30 mouse cellular contexts compared by ENCODE assay signal in the genomic region with DNA sequence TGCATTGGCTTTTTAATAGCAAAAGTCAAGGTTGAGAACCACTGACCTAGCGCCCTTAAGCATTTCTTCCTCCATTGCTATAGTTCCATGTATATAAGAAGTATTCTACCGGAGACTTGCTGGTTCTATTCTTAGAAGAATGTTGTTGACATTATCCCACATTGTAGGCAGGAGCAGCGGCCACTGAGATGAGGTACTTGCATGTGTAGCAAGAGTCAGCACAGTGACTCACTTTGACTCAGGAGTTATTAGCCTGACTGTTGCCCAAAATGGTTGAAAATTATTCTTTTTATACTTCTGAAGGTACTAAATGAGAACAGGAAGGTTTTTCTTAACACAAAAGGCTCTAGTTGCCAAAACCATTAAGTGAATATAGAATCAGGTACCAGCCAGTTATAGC.
DNase-seq lines count a peak whose midpoint lies in the region; ATAC-seq and TF ChIP-seq lines count a peak whose summit lies in the region.
"Had no signal": no experiment of that assay in that cellular context is flagged by ENCODE, and none has a peak within 500 bp of the region (broad histone marks: within the 10 kb centered on the region; RNA-seq: fewer than 3 reads in every experiment).

No protein-coding gene starts in this region.

- no peak for DNase-seq in heart, postnatal 14 days
- no peak for DNase-seq in neural tube, embryonic 10.5 days (ENCODE audit: extremely low spot score, low spot score)
- DNase-seq in Patski (ENCODE audit: low read depth, low spot score): peak; percentile 33
- no peak for DNase-seq in gastrocnemius, postnatal 25 days
- no peak for DNase-seq in ovary, postnatal 14 days (ENCODE audit: low spot score)
- DNase-seq: adrenal gland, adult 2 months; adrenal gland, postnatal 36 days; cerebellum, adult 2 months; cerebellum, postnatal 14 days; gastrocnemius, adult 2 months; kidney, adult 9 months; kidney, postnatal 10 days; layer of hippocampus, postnatal 36 days; liver, embryonic 13.5 days; lung, adult 18-20 months; lung, postnatal 10 days; right cerebral cortex, adult 18-20 months; spleen, adult 18-20 months; thymus, postnatal 25 days had no signal

- no peak for ATAC-seq in heart, embryonic 15.5 days (replicated peaks; ENCODE audit: insufficient number of reproducible peaks, insufficient read depth, low FRiP score, low read depth)
- no peak for ATAC-seq in neural tube, embryonic 13.5 days (ENCODE audit: low read depth)
- ATAC-seq in Patski: no peak
- ATAC-seq: activated CD4-positive, CD25-positive, alpha-beta regulatory T cell, adult 4 months; CD4-positive, CD25-positive, alpha-beta regulatory T cell, adult 4 months; forebrain, embryonic 14.5 days; intestine, postnatal 0 days; midbrain, embryonic 13.5 days had no signal

- no peaks in the 10 kb centered on the region for H3K27me3 ChIP-seq in heart, embryonic 15.5 days
- H3K27me3 ChIP-seq in neural tube, embryonic 13.5 days: no peaks in the 10 kb centered on the region
- H3K27me3 ChIP-seq in Patski: no peaks in the 10 kb centered on the region
- H3K27me3 ChIP-seq: limb, embryonic 15.5 days; liver, embryonic 13.5 days; midbrain, embryonic 13.5 days had no signal

- H3K36me3 ChIP-seq in heart, embryonic 15.5 days: no peaks in the 10 kb centered on the region
- no peaks in the 10 kb centered on the region for H3K36me3 ChIP-seq in neural tube, embryonic 13.5 days
- H3K36me3 ChIP-seq: hindbrain, embryonic 10.5 days; limb, embryonic 10.5 days; limb, embryonic 15.5 days; liver, embryonic 13.5 days; midbrain, embryonic 13.5 days had no signal

- intact Hi-C loops in heart, postnatal 14 days (cut with DNase I): no loop called here

- CTCF ChIA-PET in Patski (lab: Charles Lee): interaction anchor here (0.6 to 1.2 kb wide), 2 partner anchors 19 to 967 kb away, joined by 3 read pairs; no protein-coding TSS in a partner anchor

- in situ Hi-C loops in Patski (cut with MboI; ENCODE audit: low pct_unique_long_range_greater_than_20kb): no loop called here

- H3K9ac ChIP-seq in heart, embryonic 15.5 days: no peak overlapping the region
- H3K9ac ChIP-seq in neural tube, embryonic 13.5 days: no peak overlapping the region
- H3K9ac ChIP-seq: limb, embryonic 15.5 days; liver, embryonic 13.5 days; midbrain, embryonic 13.5 days had no signal

- no peak overlapping the region for H3K4me2 ChIP-seq in heart, embryonic 15.5 days
- no peak overlapping the region for H3K4me2 ChIP-seq in neural tube, embryonic 13.5 days
- H3K4me2 ChIP-seq: limb, embryonic 15.5 days; liver, embryonic 13.5 days; midbrain, embryonic 13.5 days had no signal

- no peaks in the 10 kb centered on the region for H3K9me3 ChIP-seq in heart, embryonic 15.5 days (replicated peaks)
- no peaks in the 10 kb centered on the region for H3K9me3 ChIP-seq in neural tube, embryonic 13.5 days
- H3K9me3 ChIP-seq: hindbrain, embryonic 10.5 days; limb, embryonic 10.5 days; limb, embryonic 15.5 days; liver, embryonic 13.5 days; midbrain, embryonic 13.5 days had no signal

- WGBS in heart, embryonic 15.5 days: 53% methylated on average over 3 of the region's 3 CpGs
- 83% methylated on average over 3 of the region's 3 CpGs for WGBS in neural tube, embryonic 13.5 days

- peak overlapping the region; percentile 75; the same call in 1 of the 2 replicates for H3K27ac ChIP-seq in heart, embryonic 15.5 days
- peak overlapping the region; percentile 42; the same call in 1 of the 2 replicates for H3K27ac ChIP-seq in neural tube, embryonic 13.5 days (replicated peaks)
- H3K27ac ChIP-seq: gastrocnemius, adult 2 months; hindbrain, embryonic 10.5 days; limb, embryonic 10.5 days; limb, embryonic 15.5 days; liver, embryonic 13.5 days; macrophage; midbrain, embryonic 13.5 days had no signal

- TF ChIP-seq CTCF in Patski (IDR thresholded peaks at IDR 0.05): no peak

- no peak overlapping the region for H3K4me3 ChIP-seq in heart, embryonic 15.5 days
- no peak overlapping the region for H3K4me3 ChIP-seq in neural tube, embryonic 13.5 days
- H3K4me3 ChIP-seq: gastrocnemius, adult 2 months; hindbrain, embryonic 10.5 days; limb, embryonic 10.5 days; limb, embryonic 15.5 days; liver, embryonic 13.5 days; midbrain, embryonic 13.5 days had no signal

- peaks cover 41% of the 10 kb centered on the region for H3K4me1 ChIP-seq in heart, embryonic 15.5 days (replicated peaks)
- peaks cover 35% of the 10 kb centered on the region for H3K4me1 ChIP-seq in neural tube, embryonic 13.5 days (replicated peaks)
- H3K4me1 ChIP-seq: liver, embryonic 13.5 days had no signal

- POLR2A ChIA-PET in Patski (lab: Charles Lee): no interaction called here
